Comparison of ENCODE assay signal across 8 mouse cellular contexts in the genomic region with DNA sequence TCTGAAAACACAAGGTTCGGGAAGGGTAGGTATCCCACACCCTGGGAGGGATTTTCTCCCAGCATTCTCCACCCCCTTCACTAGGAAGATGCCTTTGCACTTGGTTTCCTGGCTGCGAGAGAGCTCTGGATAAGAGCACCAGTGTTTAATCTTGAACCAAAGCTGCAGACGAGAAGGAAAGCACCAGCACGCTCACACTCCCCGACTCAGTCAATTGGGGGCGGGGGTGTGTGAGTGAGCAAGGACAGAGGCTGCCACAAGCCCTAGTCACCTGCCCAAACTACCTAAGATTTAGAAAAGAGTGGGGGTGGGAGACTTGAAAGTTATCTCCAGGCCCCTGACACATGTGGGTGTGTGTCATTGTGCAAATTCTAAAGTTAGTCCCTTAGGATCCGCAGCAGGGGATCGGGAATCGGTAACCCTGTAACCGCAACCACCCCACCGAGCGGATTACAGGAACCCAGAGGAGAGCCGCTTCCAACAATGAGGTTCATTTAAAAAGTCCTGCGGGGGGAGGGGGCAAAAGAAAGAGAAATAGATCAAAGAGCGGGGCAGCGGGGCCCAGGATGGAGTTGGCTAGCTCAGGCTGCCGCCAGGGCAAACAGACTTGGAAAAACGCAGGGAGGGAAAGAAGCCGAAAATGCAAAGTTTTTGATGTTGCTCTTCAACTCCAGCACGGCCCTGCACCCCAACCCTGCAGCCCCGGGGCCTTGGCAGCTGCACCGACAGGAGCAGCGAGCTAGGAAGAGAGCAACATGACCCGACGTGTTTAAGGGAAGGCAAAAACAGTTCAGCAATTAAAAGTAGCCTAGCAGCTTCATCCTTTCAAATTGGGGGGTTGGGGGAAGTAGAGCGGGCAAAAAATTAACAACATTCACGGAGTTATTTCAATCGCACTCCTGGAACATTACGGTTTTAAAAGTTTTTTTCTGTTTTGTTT. TPM values are rescaled to one million over a fixed set of nuclear protein-coding genes. Genes with fewer than 3 reads are reported as not detected.
DNase-seq lines count a peak whose midpoint lies in the region; ATAC-seq lines count a peak whose summit lies in the region.

No protein-coding gene starts in this region.

- H3K36me3 ChIP-seq in megakaryocyte, embryonic 14.5 days (replicated peaks; ENCODE audit: low read length), result peaks cover 20% of the 10 kb centered on the region
- H3K36me3 ChIP-seq in embryonic facial prominence, embryonic 12.5 days, result peaks cover 21% of the 10 kb centered on the region
- H3K36me3 ChIP-seq in limb, embryonic 11.5 days (ENCODE audit: control insufficient read depth, insufficient read depth, low read length), result peaks cover 9% of the 10 kb centered on the region
- H3K36me3 ChIP-seq in midbrain, embryonic 14.5 days (ENCODE audit: control insufficient read depth, insufficient read depth, low read length), result peaks cover 7% of the 10 kb centered on the region; the same call in 1 of the 2 replicates

- DNase-seq in heart, postnatal 36 days, result peak; percentile 49 to 64
- DNase-seq in limb, embryonic 11.5 days (ENCODE audit: low spot score), result peak; percentile 71
- DNase-seq in midbrain, embryonic 14.5 days, result peak; percentile 52
- DNase-seq in thymus, postnatal 4 days, result peak; percentile 73
- DNase-seq in MN1 (ENCODE audit: low spot score), result no peak

- peak overlapping the region; percentile 95 for H3K4me3 ChIP-seq in megakaryocyte, embryonic 14.5 days (replicated peaks)
- H3K4me3 ChIP-seq in embryonic facial prominence, embryonic 12.5 days, result peak overlapping the region; percentile 94
- peak overlapping the region; percentile 66 for H3K4me3 ChIP-seq in limb, embryonic 11.5 days (ENCODE audit: low read depth, low read length)
- H3K4me3 ChIP-seq in midbrain, embryonic 14.5 days (replicated peaks; ENCODE audit: low read depth, low read length), result peak overlapping the region; percentile 69

- H3K27me3 ChIP-seq in megakaryocyte, embryonic 14.5 days (replicated peaks), result peaks cover 10% of the 10 kb centered on the region
- no peaks in the 10 kb centered on the region for H3K27me3 ChIP-seq in embryonic facial prominence, embryonic 12.5 days
- no peaks in the 10 kb centered on the region for H3K27me3 ChIP-seq in limb, embryonic 11.5 days (ENCODE audit: control insufficient read depth, insufficient read depth, low read length)
- H3K27me3 ChIP-seq in midbrain, embryonic 14.5 days (ENCODE audit: control insufficient read depth, insufficient read depth, low read length), result peaks cover 34% of the 10 kb centered on the region

- H3K4me2 ChIP-seq in embryonic facial prominence, embryonic 12.5 days (replicated peaks), result peak overlapping the region; percentile 92
- H3K4me2 ChIP-seq in limb, embryonic 11.5 days (ENCODE audit: low read depth, severe bottlenecking), result peak overlapping the region; percentile 88
- H3K4me2 ChIP-seq in midbrain, embryonic 14.5 days (ENCODE audit: low read length), result peak overlapping the region; percentile 95

- WGBS in embryonic facial prominence, embryonic 12.5 days, result 0% methylated on average over 29 of the region's 29 CpGs
- under 1% methylated on average over 29 of the region's 29 CpGs for WGBS in limb, embryonic 11.5 days
- WGBS in midbrain, embryonic 14.5 days, result under 1% methylated on average over 29 of the region's 29 CpGs

- H3K27ac ChIP-seq in embryonic facial prominence, embryonic 12.5 days, result peak overlapping the region; percentile 98
- peak overlapping the region; percentile 82 for H3K27ac ChIP-seq in limb, embryonic 11.5 days (replicated peaks; ENCODE audit: low read depth, low read length)
- peak overlapping the region; percentile 75 for H3K27ac ChIP-seq in midbrain, embryonic 14.5 days (replicated peaks; ENCODE audit: low read depth, low read length)

- ATAC-seq in megakaryocyte, adult 5-6 weeks (ENCODE audit: poor library complexity, severe bottlenecking), result no peak
- ATAC-seq in embryonic facial prominence, embryonic 12.5 days (ENCODE audit: insufficient number of reproducible peaks, insufficient read depth, low FRiP score, low TSS enrichment), result no peak
- no peak for ATAC-seq in limb, embryonic 11.5 days (ENCODE audit: insufficient number of reproducible peaks, low FRiP score, low TSS enrichment, low read depth)
- ATAC-seq in midbrain, embryonic 14.5 days (ENCODE audit: low FRiP score, low TSS enrichment), result no peak

- peak overlapping the region; percentile 100 for H3K9ac ChIP-seq in embryonic facial prominence, embryonic 12.5 days
- peak overlapping the region; percentile 99 for H3K9ac ChIP-seq in limb, embryonic 11.5 days (ENCODE audit: low read length)
- H3K9ac ChIP-seq in midbrain, embryonic 14.5 days (replicated peaks; ENCODE audit: low read length), result peak overlapping the region; percentile 77

- intact Hi-C loops in heart, postnatal 36 days (cut with DNase I), result loop anchor here (1.0 to 5.0 kb wide), 6 partner anchors 50 to 499 kb away; no protein-coding TSS in a partner anchor

- 0 out of 2 replicates have a peak, but pooled peaks cover 3% of the 10 kb centered on the region for H3K9me3 ChIP-seq in megakaryocyte, embryonic 14.5 days
- no peaks in the 10 kb centered on the region for H3K9me3 ChIP-seq in embryonic facial prominence, embryonic 12.5 days
- no peaks in the 10 kb centered on the region for H3K9me3 ChIP-seq in limb, embryonic 11.5 days (ENCODE audit: control insufficient read depth, low read length)
- no peaks in the 10 kb centered on the region for H3K9me3 ChIP-seq in midbrain, embryonic 14.5 days (ENCODE audit: control insufficient read depth, low read length)

- H3K4me1 ChIP-seq in megakaryocyte, embryonic 14.5 days, result peaks cover 61% of the 10 kb centered on the region
- peaks cover 4% of the 10 kb centered on the region; the same call in 1 of the 2 replicates for H3K4me1 ChIP-seq in embryonic facial prominence, embryonic 12.5 days
- peaks cover 11% of the 10 kb centered on the region; the same call in 1 of the 2 replicates for H3K4me1 ChIP-seq in limb, embryonic 11.5 days (ENCODE audit: control insufficient read depth, insufficient read depth, low read length)
- peaks cover 14% of the 10 kb centered on the region for H3K4me1 ChIP-seq in midbrain, embryonic 14.5 days (ENCODE audit: control insufficient read depth, insufficient read depth, low read length)

RNA-seq across cellular contexts. Expression of a gene that starts 1.4 kb away (rescaled TPM):
- 206 and 219 TPM in 2 replicates for polyA plus RNA-seq in megakaryocyte, embryonic 14.5 days (2012; ENCODE audit: insufficient read depth, low replicate concordance)
- total RNA-seq in megakaryocyte, adult 5-6 weeks (2015), result 15.6 and 21.0 TPM in 2 replicates
- total RNA-seq in megakaryocyte, adult 5-6 weeks (2017), result 3.8 and 5.4 TPM in 2 replicates
- polyA plus RNA-seq in embryonic facial prominence, embryonic 12.5 days (2016; fragmentation: Nextera tagmentation; extraction: Ambion mirVana), result 115 and 124 TPM in 2 replicates
- total RNA-seq in heart, postnatal 36 days (2021), result 100 to 1,000 TPM in 1 of 2 experiments, 10 to 100 TPM in 1; 94.2 to 109 TPM
- polyA plus RNA-seq in limb, embryonic 11.5 days (2014; fragmentation: Nextera tagmentation; extraction: Ambion mirVana), result 140 and 149 TPM in 2 replicates
- polyA plus RNA-seq in midbrain, embryonic 14.5 days (2014; fragmentation: Nextera tagmentation; extraction: Ambion mirVana), result 32.3 and 52.3 TPM in 2 replicates
